Mouse (Mus musculus) cerebral cortex, adult 2 months (tissue): Measurements from ENCODE around the gene Gdap1l1.

ENCODE experiments used
- WGBS: fragments of 180-500 bp; shearing (Covaris S2); methylation state at CpG from one replicate; pipeline ENCODE4 v1.1.7; 2018; 5-methylcytosine and 5-hydroxymethylcytosine counted together

Gene Gdap1l1

DNA sequence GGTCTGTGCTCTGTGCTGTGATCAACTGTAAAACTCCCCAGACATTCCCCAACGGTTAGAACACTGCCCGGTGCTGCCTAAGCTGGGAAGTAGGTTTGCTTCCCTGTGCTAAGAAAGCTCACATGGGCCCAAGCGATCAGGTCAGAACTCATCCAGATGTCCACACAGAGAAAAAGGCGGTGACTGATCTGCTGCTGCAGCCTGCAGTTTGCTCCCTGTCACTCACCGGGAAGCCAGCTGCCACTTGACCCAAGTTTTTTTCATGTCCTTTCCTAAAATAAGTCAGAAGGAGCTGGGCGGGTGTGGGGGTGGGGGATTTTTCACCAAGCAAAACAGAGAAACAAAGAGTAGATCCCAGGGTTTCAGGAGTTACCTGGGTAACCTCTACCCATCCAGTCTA, 26.3 kb downstream of the Gdap1l1 start:
- WGBS, result 75% methylated on average over 6 of the region's 6 CpGs

DNA sequence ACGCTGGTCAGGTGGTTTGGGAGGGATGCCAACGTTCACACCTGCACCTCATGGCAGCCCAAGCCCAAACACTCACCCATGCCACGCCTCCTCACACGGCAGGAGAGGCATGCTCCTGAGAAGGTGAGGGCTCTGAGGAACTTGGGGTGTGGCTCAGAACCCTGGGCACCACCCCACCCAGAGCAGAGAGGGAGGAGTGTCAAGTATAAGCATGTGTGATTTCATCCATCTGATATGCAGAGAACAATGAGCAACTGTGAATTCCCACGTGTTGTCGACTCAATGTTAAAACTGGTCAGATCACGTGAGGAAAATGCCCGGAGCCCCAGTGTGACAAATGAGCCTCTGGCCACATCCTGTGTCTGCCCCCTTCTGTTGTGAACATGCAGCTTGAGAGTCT, 28.5 kb downstream of the Gdap1l1 start:
- WGBS, result 76% methylated on average over 8 of the region's 8 CpGs

DNA sequence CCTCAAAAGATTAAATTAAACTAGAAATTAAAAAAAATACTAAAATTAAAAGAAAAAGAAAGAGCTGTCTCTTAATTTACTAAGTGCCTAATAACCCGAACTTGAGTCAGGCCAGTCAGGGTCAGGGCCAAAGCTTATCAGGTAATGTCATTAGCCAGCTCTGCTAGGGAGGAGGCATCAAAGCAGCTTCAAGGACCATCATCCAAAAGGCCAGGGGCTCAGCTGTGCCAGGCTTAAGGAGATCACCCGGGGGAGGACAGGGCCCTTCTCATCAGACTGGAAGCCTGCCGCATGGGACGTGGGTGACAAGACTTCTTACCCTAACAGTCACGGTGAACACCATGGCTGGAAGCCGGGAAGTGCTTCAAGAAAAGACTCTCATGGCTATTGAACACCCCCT, 29.3 kb downstream of the Gdap1l1 start:
- 95% methylated on average over 6 of the region's 6 CpGs for WGBS

GRCm38 (mm10) chr2:163468866-163469265, 30.6 kb downstream of the Gdap1l1 start:
- WGBS, result 91% methylated on average over 6 of the region's 6 CpGs

DNA sequence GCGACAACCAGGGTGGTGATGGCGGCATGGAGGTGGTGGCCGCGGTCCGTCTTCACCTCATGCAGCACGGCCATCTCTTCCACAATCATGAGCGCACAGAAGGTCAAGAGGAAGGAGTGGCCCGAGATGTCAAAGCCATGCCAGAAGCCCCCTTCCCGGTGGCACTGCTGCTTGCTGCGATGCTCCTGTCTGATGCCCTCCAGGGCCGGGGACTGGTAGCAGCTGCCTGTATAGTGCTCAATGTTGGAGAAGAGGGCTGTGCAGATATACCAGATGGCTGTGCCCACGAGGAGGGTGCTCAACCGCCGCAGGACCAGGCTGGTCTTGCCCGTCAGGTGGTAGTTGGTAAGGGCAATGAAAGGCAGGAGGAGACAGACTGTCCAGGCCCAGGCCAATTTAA, 31.4 kb downstream of the Gdap1l1 start:
- WGBS, result 95% methylated on average over 15 of the region's 15 CpGs

DNA sequence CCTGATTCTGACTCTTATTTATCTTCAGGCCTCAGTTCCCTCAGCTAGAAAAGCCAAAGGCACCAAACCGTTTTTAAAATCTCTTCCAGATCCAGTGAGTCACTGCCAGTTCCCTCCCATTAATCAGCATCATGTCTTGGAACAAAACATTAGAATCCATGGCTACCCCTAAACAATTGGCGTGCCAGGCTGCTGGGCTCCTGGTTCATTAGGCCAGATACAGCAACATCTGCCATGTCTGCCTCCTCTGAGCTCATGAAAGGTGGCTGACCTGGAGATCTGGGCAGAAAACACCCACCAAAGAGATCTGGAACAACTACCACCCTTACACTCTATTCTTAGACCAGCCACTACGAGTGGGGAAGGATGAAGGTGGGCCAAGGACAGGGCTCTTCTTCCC, 32.9 kb downstream of the Gdap1l1 start:
- 39% methylated on average over 3 of the region's 3 CpGs for WGBS

DNA sequence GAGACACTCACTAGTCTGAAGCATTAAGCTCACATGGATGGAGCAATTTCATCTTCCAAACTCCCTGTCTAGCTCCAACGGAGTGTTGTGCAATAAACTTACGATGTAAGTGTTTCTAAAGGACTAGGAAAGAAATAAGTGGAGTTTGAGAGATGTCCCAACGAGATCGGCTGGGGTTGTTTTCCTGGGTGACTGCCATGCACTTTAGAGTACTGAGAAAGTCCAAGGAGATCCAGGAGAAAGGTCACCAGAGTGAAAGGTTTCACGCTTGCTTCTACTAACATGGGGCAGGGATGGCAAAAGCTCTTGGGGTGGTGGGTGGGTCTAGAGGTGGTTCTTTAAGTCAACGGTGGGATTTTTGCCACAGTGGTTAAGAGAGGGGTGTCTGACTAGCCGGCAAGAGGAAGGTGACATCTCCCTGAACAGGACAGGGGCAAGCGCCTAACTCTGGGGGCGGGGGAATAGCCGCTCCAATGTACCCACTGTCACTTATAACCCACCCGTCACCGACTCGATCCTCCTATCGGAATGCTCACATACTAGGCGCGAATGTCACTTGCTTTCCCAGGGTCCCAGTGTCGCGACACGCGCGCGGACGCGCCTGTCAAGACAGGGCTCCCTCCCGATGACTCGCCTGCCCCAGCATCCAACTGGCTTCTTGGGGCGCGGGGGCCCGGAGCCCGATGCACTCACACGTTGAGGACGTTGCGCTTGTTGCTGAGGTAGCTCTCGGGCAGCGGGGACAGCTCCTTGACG, 33.6 kb downstream of the Gdap1l1 start:
- 3% methylated on average over 36 of the region's 36 CpGs for WGBS

DNA sequence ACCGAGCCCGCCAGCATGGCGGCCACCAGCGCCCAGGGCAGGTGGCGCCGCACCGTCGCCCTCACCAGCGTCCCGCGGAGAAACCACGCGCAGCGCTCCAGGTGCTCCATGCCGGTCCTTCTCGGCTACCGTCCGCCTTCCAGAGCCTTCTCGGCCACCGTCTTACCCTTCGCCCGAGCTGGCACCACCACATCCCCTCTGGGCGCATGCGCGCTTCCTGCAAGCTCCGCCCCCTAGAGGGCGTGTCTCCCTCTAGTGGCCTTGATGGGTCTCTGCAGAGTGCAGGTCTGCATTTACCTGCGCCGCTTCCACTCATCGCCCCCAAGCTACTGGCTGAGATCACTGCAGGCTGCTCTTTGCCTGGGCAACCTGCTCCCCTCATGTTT, 34.2 kb downstream of the Gdap1l1 start, which contains the start of gene Fitm2:
TSS of gene Fitm2 (minus strand) at position 164 of the 386 bp plus-strand sequence.
- WGBS, result under 1% methylated on average over 30 of the region's 30 CpGs

- WGBS, result 54% methylated on average over 18 of the region's 18 CpGs
Observed at GRCm38 (mm10) chr2:163480191-163480825, 42.0 kb downstream of the Gdap1l1 start.

DNA sequence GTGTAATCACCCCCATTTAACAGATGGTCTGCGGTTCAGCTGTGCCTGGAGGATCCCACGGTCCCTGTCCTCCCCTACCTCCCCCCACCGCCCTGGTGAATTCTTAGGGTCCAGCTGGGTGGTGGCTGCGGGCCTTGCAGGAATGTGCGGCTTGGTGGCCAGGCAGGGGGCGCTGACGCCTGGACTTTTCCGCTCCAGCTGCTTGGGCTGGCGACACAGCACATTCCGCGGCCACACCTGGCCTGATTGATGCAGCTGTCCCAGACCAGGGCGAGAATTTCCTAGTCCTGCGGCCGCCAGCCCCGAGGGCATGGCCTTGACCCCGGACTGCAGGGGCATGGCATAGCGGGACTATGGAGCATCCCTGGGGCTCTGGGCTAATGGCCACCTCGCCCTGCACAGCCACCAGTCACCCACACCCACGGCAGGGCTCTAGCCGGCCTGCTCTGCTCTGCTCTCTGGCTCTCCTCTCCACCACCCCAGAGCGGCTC, 43.3 kb downstream of the Gdap1l1 start:
- WGBS, result 9% methylated on average over 21 of the region's 21 CpGs

GRCm38 (mm10) chr2:163487360-163487759, 49.1 kb downstream of the Gdap1l1 start:
- WGBS, result 85% methylated on average over 3 of the region's 3 CpGs

- 58% methylated on average over 5 of the region's 5 CpGs for WGBS
Observed at GRCm38 (mm10) chr2:163489725-163490291, 51.5 kb downstream of the Gdap1l1 start.

GRCm38 (mm10) chr2:163490656-163491055, 52.4 kb downstream of the Gdap1l1 start:
- WGBS, result 86% methylated on average over 17 of the region's 17 CpGs

DNA sequence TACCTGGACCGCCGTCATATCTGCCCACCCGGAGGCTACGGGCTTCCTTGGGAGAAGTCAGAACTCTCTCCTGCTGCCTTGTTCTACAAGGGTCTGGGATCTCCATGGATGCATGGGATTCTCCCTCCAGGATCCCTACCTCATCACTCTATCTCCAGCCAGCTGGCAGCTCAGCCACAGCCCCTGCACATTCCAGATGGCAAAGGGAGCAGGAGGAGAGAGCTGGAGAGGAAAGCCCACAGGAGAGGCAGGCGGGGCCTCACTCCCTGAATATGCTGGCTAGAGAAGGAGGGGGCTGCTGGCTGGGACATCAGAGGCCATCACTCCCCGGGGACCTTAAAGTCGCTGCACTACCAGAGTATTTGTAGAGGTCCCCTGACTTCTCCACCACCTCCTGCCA, 53.1 kb downstream of the Gdap1l1 start:
- 50% methylated on average over 7 of the region's 7 CpGs for WGBS

GRCm38 (mm10) chr2:163492018-163492417, 53.7 kb downstream of the Gdap1l1 start, which contains the start of gene R3hdml:
TSS of gene R3hdml (plus strand) at chr2:163492318.
- WGBS, result 81% methylated on average over 5 of the region's 5 CpGs

- 51% methylated on average over 5 of the region's 5 CpGs for WGBS
Observed at GRCm38 (mm10) chr2:163493031-163493430, 54.8 kb downstream of the Gdap1l1 start.

DNA sequence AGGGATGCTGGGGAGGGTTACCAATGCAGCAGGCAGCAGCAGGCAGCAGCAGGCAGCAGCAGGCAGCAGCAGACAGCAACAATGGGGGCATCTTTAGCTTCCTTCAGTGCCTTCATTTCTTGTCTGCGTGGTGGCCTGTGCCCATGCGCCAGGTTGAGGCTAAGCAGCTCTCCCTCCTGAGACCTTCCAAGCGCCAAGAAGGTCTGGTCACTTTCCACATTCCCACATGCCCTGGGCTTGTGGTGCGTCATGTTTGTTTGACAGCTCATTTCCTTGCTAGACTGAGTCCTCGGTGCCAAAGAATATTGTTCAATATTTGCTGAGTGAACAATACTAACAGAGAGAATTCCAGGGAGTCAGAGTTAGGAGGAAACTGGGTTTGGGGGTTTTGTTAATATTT, 55.7 kb downstream of the Gdap1l1 start:
- 58% methylated on average over 5 of the region's 5 CpGs for WGBS

- WGBS, result 56% methylated on average over 6 of the region's 6 CpGs
Observed at GRCm38 (mm10) chr2:163494456-163494855, 56.2 kb downstream of the Gdap1l1 start.

DNA sequence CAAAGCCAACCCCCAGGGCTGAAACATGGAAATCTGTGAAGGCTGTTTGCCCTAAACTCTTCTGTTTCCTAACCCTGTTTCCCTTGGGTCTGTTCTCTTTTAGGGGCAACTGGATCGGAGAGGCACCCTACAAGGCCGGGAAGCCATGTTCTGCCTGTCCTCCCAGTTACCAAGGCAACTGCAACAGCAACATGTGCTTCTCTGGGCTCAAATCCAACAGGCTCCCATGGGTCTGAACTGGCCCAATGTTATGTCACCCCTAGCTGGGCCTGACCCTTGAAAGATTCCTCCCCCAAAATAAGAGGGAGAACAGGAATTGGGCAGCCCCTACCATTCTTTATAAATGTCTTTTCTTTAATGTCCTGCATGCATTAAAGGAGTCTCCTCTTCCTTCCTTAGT, 63.9 kb downstream of the Gdap1l1 start:
- WGBS, result 62% methylated on average over 2 of the region's 2 CpGs

GRCm38 (mm10) chr2:163503191-163503590, 64.9 kb downstream of the Gdap1l1 start:
- 87% methylated on average over 7 of the region's 7 CpGs for WGBS
